27 mouse cellular contexts compared by ENCODE assay signal in genomic region chr19:57266374-57267085, GRCm38 (mm10). TPM values are rescaled to one million over a fixed set of nuclear protein-coding genes. Genes with fewer than 3 reads are reported as not detected.
A peak's percentile ranks its signal among the peaks of the same experiment; 100 is the strongest.
DNase-seq lines count a peak whose midpoint lies in the region; ATAC-seq and TF ChIP-seq lines count a peak whose summit lies in the region.
"Had no signal": no experiment of that assay in that cellular context is flagged by ENCODE, and none has a peak within 500 bp of the region (broad histone marks: within the 10 kb centered on the region; RNA-seq: fewer than 3 reads in every experiment).

No protein-coding gene starts in this region.

- no peak for TF ChIP-seq POLR2A in liver, adult 2 months (IDR thresholded peaks at IDR 0.05; ENCODE audit: extremely low read depth, insufficient read depth, low read length)

- H3K9ac ChIP-seq in liver, adult 2 months (ENCODE audit: low read depth, low read length), result no peak overlapping the region
- no peak overlapping the region for H3K9ac ChIP-seq in liver, embryonic 11.5 days (ENCODE audit: low read depth, low read length)
- H3K9ac ChIP-seq in heart, embryonic 16.5 days (ENCODE audit: low read length), result no peak overlapping the region
- H3K9ac ChIP-seq: forebrain, embryonic 13.5 days; heart, embryonic 13.5 days; hindbrain, embryonic 13.5 days; liver, embryonic 12.5 days; neural tube, embryonic 13.5 days had no signal

- no peaks in the 10 kb centered on the region for H3K79me2 ChIP-seq in liver, adult 2 months (ENCODE audit: control insufficient read depth, insufficient read depth, low read length)

- no peaks in the 10 kb centered on the region for H3K36me3 ChIP-seq in liver, adult 2 months (ENCODE audit: control insufficient read depth, insufficient read depth, low read length)
- no peaks in the 10 kb centered on the region for H3K36me3 ChIP-seq in liver, embryonic 11.5 days (ENCODE audit: control insufficient read depth, insufficient read depth, low read length)
- no peaks in the 10 kb centered on the region for H3K36me3 ChIP-seq in heart, embryonic 16.5 days (ENCODE audit: control insufficient read depth, insufficient read depth)
- H3K36me3 ChIP-seq in hindbrain, embryonic 10.5 days, result no peaks in the 10 kb centered on the region
- H3K36me3 ChIP-seq: heart, embryonic 13.5 days; hindbrain, embryonic 13.5 days; liver, embryonic 12.5 days; neural tube, embryonic 13.5 days had no signal

- H3K4me3 ChIP-seq in gastrocnemius, adult 2 months, result no peak overlapping the region
- no peak overlapping the region for H3K4me3 ChIP-seq in liver, adult 2 months (ENCODE audit: insufficient read depth, low read depth, low read length)
- no peak overlapping the region for H3K4me3 ChIP-seq in liver, embryonic 11.5 days (ENCODE audit: low read depth, low read length)
- no peak overlapping the region for H3K4me3 ChIP-seq in heart, embryonic 16.5 days (ENCODE audit: low read length)
- no peak overlapping the region for H3K4me3 ChIP-seq in hindbrain, embryonic 10.5 days
- H3K4me3 ChIP-seq: forebrain, embryonic 13.5 days; heart, embryonic 13.5 days; hindbrain, embryonic 13.5 days; layer of hippocampus, adult 2 months; liver, embryonic 12.5 days; megakaryocyte, embryonic 14.5 days; neural tube, embryonic 13.5 days had no signal

- intact Hi-C loops in gastrocnemius, adult 2 months (cut with DNase I), result no loop called here
- intact Hi-C loops in gastrocnemius, postnatal 14 days (cut with DNase I; ENCODE audit: low total_unique reads), result no loop called here

- no peaks in the 10 kb centered on the region for H3K9me3 ChIP-seq in liver, embryonic 11.5 days (ENCODE audit: control insufficient read depth, low read length)
- H3K9me3 ChIP-seq in heart, embryonic 16.5 days (replicated peaks; ENCODE audit: control insufficient read depth, low read length), result no peaks in the 10 kb centered on the region
- H3K9me3 ChIP-seq in hindbrain, embryonic 10.5 days, result no peaks in the 10 kb centered on the region
- H3K9me3 ChIP-seq: forebrain, embryonic 13.5 days; heart, embryonic 13.5 days; hindbrain, embryonic 13.5 days; liver, embryonic 12.5 days; megakaryocyte, embryonic 14.5 days; neural tube, embryonic 13.5 days had no signal

- WGBS in liver, adult 2 months, result 44% methylated on average over 10 of the region's 10 CpGs
- 69% methylated on average over 10 of the region's 10 CpGs for WGBS in liver, embryonic 11.5 days
- 70% methylated on average over 10 of the region's 10 CpGs for WGBS in heart, embryonic 16.5 days
- WGBS in hindbrain, embryonic 10.5 days, result 87% methylated on average over 10 of the region's 10 CpGs

- DNase-seq in gastrocnemius, adult 2 months, result no peak
- no peak for DNase-seq in gastrocnemius, postnatal 14 days
- peak; percentile 88 for DNase-seq in liver, adult 2 months (ENCODE audit: extremely low read depth, low read depth, low spot score)
- no peak for DNase-seq in liver, embryonic 11.5 days (ENCODE audit: low spot score)
- no peak for DNase-seq in left cerebral cortex, adult 8-10 months (ENCODE audit: low spot score in 2 of 2)
- no peak for DNase-seq in hindbrain, embryonic 10.5 days (ENCODE audit: low spot score)
- DNase-seq: adrenal gland, adult 2 months; B cell, adult 2 months; cerebellum, adult 11 months; cerebellum, postnatal 25 days; embryo, embryonic 11 days; kidney, adult 2 months; kidney, postnatal 10 days; layer of hippocampus, postnatal 36 days; lung, adult 2 months; midbrain, embryonic 14.5 days; right cerebral cortex, adult 18-20 months; thymus, postnatal 4 days had no signal

- H3K4me1 ChIP-seq in liver, adult 2 months (ENCODE audit: control insufficient read depth, insufficient read depth, low read length), result peaks cover 5% of the 10 kb centered on the region
- H3K4me1 ChIP-seq in liver, embryonic 11.5 days (replicated peaks; ENCODE audit: control insufficient read depth, insufficient read depth, low read length), result no peaks in the 10 kb centered on the region
- H3K4me1 ChIP-seq in heart, embryonic 16.5 days (ENCODE audit: control insufficient read depth, insufficient read depth, low read length), result peaks cover 38% of the 10 kb centered on the region
- peaks cover 18% of the 10 kb centered on the region for H3K4me1 ChIP-seq in hindbrain, embryonic 10.5 days (replicated peaks)
- H3K4me1 ChIP-seq: megakaryocyte, embryonic 14.5 days had no signal

- H3K27ac ChIP-seq in gastrocnemius, adult 2 months, result peak overlapping the region; percentile 85
- no peak overlapping the region for H3K27ac ChIP-seq in liver, adult 2 months (replicated peaks; ENCODE audit: insufficient read depth, low read depth, low read length)
- no peak overlapping the region for H3K27ac ChIP-seq in liver, embryonic 11.5 days (ENCODE audit: low read depth, low read length)
- H3K27ac ChIP-seq in heart, embryonic 16.5 days (ENCODE audit: low read length), result peak overlapping the region; percentile 40
- no peak overlapping the region for H3K27ac ChIP-seq in hindbrain, embryonic 10.5 days
- H3K27ac ChIP-seq: forebrain, embryonic 13.5 days; heart, embryonic 13.5 days; hindbrain, embryonic 13.5 days; layer of hippocampus, adult 2 months; liver, embryonic 12.5 days; neural tube, embryonic 13.5 days had no signal

- no peak for TF ChIP-seq CTCF in gastrocnemius, adult 2 months (IDR thresholded peaks at IDR 0.05)
- no peak for TF ChIP-seq CTCF in liver, adult 2 months (IDR thresholded peaks at IDR 0.05; ENCODE audit: low read depth, low read length)

- no peaks in the 10 kb centered on the region for H3K27me3 ChIP-seq in liver, adult 2 months (ENCODE audit: control insufficient read depth, insufficient read depth, low read length)
- no peaks in the 10 kb centered on the region for H3K27me3 ChIP-seq in liver, embryonic 11.5 days (replicated peaks; ENCODE audit: control insufficient read depth, insufficient read depth, low read length)
- no peaks in the 10 kb centered on the region for H3K27me3 ChIP-seq in heart, embryonic 16.5 days (ENCODE audit: control insufficient read depth, insufficient read depth, low read length)
- no peaks in the 10 kb centered on the region for H3K27me3 ChIP-seq in hindbrain, embryonic 10.5 days (ENCODE audit: insufficient read depth, poor library complexity, severe bottlenecking)
- H3K27me3 ChIP-seq: forebrain, embryonic 13.5 days; heart, embryonic 13.5 days; hindbrain, embryonic 13.5 days; liver, embryonic 12.5 days; neural tube, embryonic 13.5 days had no signal

- ATAC-seq in liver, embryonic 11.5 days (replicated peaks; ENCODE audit: low FRiP score), result no peak
- ATAC-seq in heart, embryonic 16.5 days (replicated peaks; ENCODE audit: extremely low read depth, insufficient read depth, low FRiP score), result no peak
- ATAC-seq: forebrain, embryonic 13.5 days; inflammation-experienced regulatory T-cells, adult 6 months; liver, embryonic 12.5 days had no signal

- no peak overlapping the region for H3K4me2 ChIP-seq in liver, embryonic 11.5 days
- H3K4me2 ChIP-seq in heart, embryonic 16.5 days (ENCODE audit: low read depth, low read length), result no peak overlapping the region
- H3K4me2 ChIP-seq: forebrain, embryonic 13.5 days; heart, embryonic 13.5 days; hindbrain, embryonic 13.5 days; liver, embryonic 12.5 days; neural tube, embryonic 13.5 days had no signal

RNA-seq across cellular contexts. Expression of gene Ablim1, which starts 48.2 kb away (rescaled TPM):
- 10 to 100 TPM; 38.5 to 56.1 TPM for total RNA-seq in gastrocnemius, adult 2 months (2021)
- 10 to 100 TPM; 50.6 to 57.8 TPM for total RNA-seq in gastrocnemius, postnatal 14 days (2021)
- total RNA-seq in liver, adult 2 months (2014; rRNA removed), result 23.7 and 35.2 TPM in 2 replicates
- polyA plus RNA-seq in liver, adult 2 months (2012; rRNA removed), result 16.4 and 16.6 TPM in 2 replicates
- polyA plus RNA-seq in liver, embryonic 11.5 days (2014; fragmentation: Nextera tagmentation; extraction: Ambion mirVana), result 9.9 and 11.6 TPM in 2 replicates
- polyA plus RNA-seq in heart, embryonic 16.5 days (2015; fragmentation: Nextera tagmentation; extraction: Ambion mirVana), result 72.6 and 76.3 TPM in 2 replicates
- 100 to 1,000 TPM; 103 to 121 (median 110) TPM for total RNA-seq in left cerebral cortex, adult 8-10 months (2022)
- 16.1 and 17.7 TPM in 2 replicates for polyA plus RNA-seq in hindbrain, embryonic 10.5 days (2016; fragmentation: Nextera tagmentation; extraction: Ambion mirVana)

Comparison
In these comparisons a context has a peak if more than half of its experiments do, and no peak if none do; other contexts are left out.
1. H3K27ac ChIP-seq: peak in gastrocnemius, adult 2 months (single experiment) and heart, embryonic 16.5 days (single experiment); none in liver, adult 2 months (single experiment), liver, embryonic 11.5 days (single experiment) and hindbrain, embryonic 10.5 days (single experiment).